Mouse (Mus musculus) lung, adult 2 months (tissue): ENCODE measurements around the gene Bptf.

Source experiments
- CTCF ChIP-seq: fragments of 200-500 bp; IDR thresholded peaks from 2 replicates; pipeline ENCODE4 v1.5.1; 2011; ENCODE audit warnings: mild to moderate bottlenecking, low read length, control low read depth; ENCODE audit not compliant: insufficient read depth
- POLR2A ChIP-seq: fragments of 200-500 bp; IDR thresholded peaks from 2 replicates; pipeline ENCODE4 v1.6.1; 2011; ENCODE audit warnings: low read depth, mild to moderate bottlenecking, control low read depth, low read length, borderline replicate concordance; ENCODE audit errors: extremely low read depth

GRCm38 (mm10) chr11:107138633-107139032 is 6.7 kb upstream of the Bptf start:
- no peak for TF ChIP-seq CTCF
- TF ChIP-seq POLR2A = no peak
